Mouse (Mus musculus): Measurements from ENCODE around the gene Hopx.
"Not testable (repeated sequence)": the region's sequence is repeated elsewhere in the genome, so short reads cannot be mapped to it uniquely, and the experiment has no call there.

Hopx gene

GRCm38 (mm10) chr5:77099317-77099996 is 15.5 kb downstream of the Hopx start:
- no peak for DNase-seq

GRCm38 (mm10) chr5:77098874-77099273 is 16.0 kb downstream of the Hopx start:
- no peak for DNase-seq

- DNase-seq = no peak
These were observed 17.2 kb downstream of the Hopx start for GRCm38 (mm10) chr5:77097686-77098085.

- DNase-seq = not testable (repeated sequence)
These were observed 18.7 kb downstream of the Hopx start for GRCm38 (mm10) chr5:77096194-77096593.

- DNase-seq = peak; percentile 49 to 52
These were observed 20.1 kb downstream of the Hopx start for GRCm38 (mm10) chr5:77094510-77095491.

GRCm38 (mm10) chr5:77093961-77094360 is 21.0 kb downstream of the Hopx start:
- DNase-seq = no peak

- DNase-seq = no peak
These were observed 22.4 kb downstream of the Hopx start for GRCm38 (mm10) chr5:77092531-77092930.

GRCm38 (mm10) chr5:77091923-77092322 is 23.0 kb downstream of the Hopx start:
- DNase-seq = no peak

- DNase-seq = no peak
These were observed 24.3 kb downstream of the Hopx start for GRCm38 (mm10) chr5:77090521-77091096.

- DNase-seq = no peak
These were observed 25.0 kb downstream of the Hopx start for GRCm38 (mm10) chr5:77089901-77090300.

GRCm38 (mm10) chr5:77089294-77089693 is 25.6 kb downstream of the Hopx start:
- DNase-seq = peak; percentile 15 to 45

GRCm38 (mm10) chr5:77087122-77087521 is 27.8 kb downstream of the Hopx start:
- DNase-seq = no peak

GRCm38 (mm10) chr5:77086541-77086940 is 28.4 kb downstream of the Hopx start:
- no peak for DNase-seq

- DNase-seq = no peak
These were observed 29.0 kb downstream of the Hopx start for GRCm38 (mm10) chr5:77085753-77086450.

GRCm38 (mm10) chr5:77084418-77084817 is 30.5 kb downstream of the Hopx start:
- no peak for DNase-seq

- no peak for DNase-seq
These were observed 32.2 kb downstream of the Hopx start for GRCm38 (mm10) chr5:77082735-77083134.

GRCm38 (mm10) chr5:77080761-77081160 is 34.2 kb downstream of the Hopx start:
- DNase-seq = no peak

- DNase-seq = no peak
These were observed 39.0 kb downstream of the Hopx start for GRCm38 (mm10) chr5:77075951-77076350.

GRCm38 (mm10) chr5:77074914-77075313 is 40.0 kb downstream of the Hopx start:
- no peak for DNase-seq

GRCm38 (mm10) chr5:77073794-77074193 is 41.1 kb downstream of the Hopx start:
- DNase-seq = no peak

- no peak for DNase-seq
These were observed 43.3 kb downstream of the Hopx start for GRCm38 (mm10) chr5:77071626-77072025.

GRCm38 (mm10) chr5:77070987-77071386 is 43.9 kb downstream of the Hopx start:
- no peak for DNase-seq

GRCm38 (mm10) chr5:77067321-77067720 is 47.6 kb downstream of the Hopx start:
- no peak for DNase-seq

Data from cerebellum, adult 18-20 months (tissue).